Mouse (Mus musculus): ENCODE results near the gene Siah3. TPM values are rescaled to one million over a fixed set of nuclear protein-coding genes. Genes with fewer than 3 reads are reported as not detected.

Siah3 gene
- total RNA-seq, 2 experiments from 2014 or later: not detected

DNA sequence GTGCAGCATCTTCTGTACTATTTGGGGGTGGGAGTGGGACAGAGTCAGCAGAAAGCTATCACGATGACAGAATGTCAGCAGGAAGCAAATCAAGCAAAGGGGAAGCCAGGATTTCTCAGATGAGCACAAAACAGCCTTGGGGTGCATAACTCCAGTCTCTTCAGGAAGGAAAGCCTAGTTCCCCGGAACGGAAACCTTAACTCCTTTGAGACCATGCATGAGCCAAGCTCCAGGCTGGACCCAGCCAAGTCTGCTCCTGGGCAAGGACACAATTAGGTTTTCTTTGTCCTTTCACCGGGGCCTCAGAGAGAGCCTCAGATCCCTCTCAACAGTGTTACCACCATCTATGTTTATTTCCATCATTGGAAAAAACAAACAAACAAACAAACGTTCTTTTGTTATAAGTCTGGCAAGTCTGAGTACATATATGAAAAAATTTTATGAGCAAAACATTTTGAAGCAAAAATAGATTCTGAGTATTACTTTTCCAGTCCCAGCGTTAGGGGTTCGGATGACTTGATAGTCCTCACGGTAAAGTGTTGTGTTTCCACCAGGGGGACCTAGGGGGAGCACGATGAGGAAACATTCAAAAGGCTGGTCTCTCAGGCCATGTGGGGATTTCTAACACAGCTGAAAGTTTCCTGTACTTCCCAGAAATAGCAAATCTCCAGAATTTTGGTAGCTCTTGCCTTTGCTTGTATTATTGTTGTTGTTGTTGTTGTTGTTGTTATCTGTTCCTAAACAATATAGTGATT lies 106.0 kb downstream of the Siah3 start:
- intact Hi-C loops (cut with DNase I): no loop called here
- no peak overlapping the region for H3K27ac ChIP-seq
- no peak overlapping the region for H3K4me3 ChIP-seq
- DNase-seq: no peak
- peak; percentile 16; the same call in 1 of the 2 replicates for TF ChIP-seq CTCF (IDR thresholded peaks at IDR 0.05)

DNA sequence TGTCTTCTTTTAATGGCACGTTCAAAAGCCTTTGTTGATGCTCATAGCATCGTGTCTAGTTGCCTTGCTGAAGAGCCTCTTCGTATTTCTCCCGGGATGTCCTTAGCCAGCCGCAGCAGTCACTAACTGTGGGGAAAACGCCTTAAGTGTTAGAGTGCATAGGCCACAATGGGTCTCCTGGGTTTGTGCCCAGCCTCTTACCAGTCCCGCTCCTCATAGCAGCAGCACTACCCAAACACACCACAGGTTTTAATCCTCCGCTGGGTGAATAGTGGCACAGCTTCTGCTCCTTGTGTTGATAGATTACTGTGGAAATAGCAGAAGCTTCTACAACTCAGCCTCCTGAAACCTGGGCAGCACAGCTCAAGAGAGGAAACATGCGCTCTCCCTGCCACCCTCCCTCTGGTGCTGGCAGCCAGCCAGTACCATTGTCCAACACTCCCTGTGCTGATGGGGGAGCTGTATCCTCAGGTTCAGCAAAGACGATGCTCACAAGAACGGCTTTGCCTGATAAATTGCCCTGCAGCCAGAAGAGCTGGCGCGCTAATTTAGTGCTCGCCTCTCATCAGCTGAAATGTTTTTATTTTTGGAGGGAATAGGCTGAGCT lies 109.9 kb downstream of the Siah3 start:
- no peak for TF ChIP-seq CTCF (IDR thresholded peaks at IDR 0.05)
- H3K4me3 ChIP-seq: no peak overlapping the region
- intact Hi-C loops (cut with DNase I): no loop called here
- H3K27ac ChIP-seq: no peak overlapping the region
- DNase-seq: peak; percentile 24

DNA sequence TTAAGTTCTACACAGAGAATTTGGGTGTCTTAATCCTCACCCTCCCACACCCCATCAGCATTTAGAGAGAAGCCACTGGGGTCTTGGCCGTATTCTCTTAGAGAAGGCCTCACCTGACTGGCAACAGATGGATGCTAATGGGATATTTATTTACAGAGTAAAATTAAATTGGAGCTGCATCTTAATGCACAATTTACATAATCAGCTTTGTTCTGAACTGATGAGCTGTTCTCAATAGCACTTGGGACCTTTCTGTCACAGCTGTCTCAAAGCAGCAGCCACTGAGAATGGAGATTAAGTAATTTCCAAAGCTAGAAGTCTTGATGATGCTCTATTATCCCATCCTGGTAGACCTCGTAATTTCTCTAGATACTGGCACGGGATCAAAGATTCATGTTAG lies 110.5 kb downstream of the Siah3 start:
- Histone ChIP-seq H3K4me3 (no peak overlapping the region), H3K27ac (no peak overlapping the region)
- no peak for DNase-seq
- intact Hi-C loops (cut with DNase I): no loop called here
- no peak for TF ChIP-seq CTCF (IDR thresholded peaks at IDR 0.05)

DNA sequence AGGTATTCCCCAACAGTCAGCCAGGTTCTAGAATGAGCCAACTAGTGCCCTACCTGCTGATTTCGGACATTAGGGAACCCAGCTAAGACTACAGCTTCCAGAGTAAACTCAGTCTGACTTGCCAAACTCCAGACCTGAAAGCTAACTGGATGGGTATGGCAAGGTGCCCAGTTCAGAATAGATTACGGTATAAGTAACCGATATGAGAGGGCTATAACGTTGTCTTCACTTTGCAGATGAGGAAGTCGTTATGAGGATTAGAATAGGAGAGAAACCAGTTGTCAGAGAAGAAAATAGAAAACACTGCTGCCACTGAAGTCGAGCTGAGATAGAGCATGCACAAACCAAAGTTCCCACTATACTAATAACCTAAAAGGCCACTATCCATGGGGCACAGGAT lies 123.2 kb downstream of the Siah3 start:
- no peak for DNase-seq
- no peak overlapping the region for H3K4me3 ChIP-seq
- no peak for TF ChIP-seq CTCF (IDR thresholded peaks at IDR 0.05)
- intact Hi-C loops (cut with DNase I): no loop called here
- no peak overlapping the region for H3K27ac ChIP-seq

Other genes starting within 250 kb of the Siah3 start
- not detected for gene Cpb2, start 213.7 kb upstream of the Siah3 start, total RNA-seq (2021)
- gene Zc3h13, start 171.6 kb upstream of the Siah3 start, total RNA-seq (2021): 10 to 100 TPM; 14.7 to 15.3 TPM
- not detected for gene Spert, start 137.1 kb downstream of the Siah3 start, total RNA-seq (2021)
- not detected for gene Erich6b, start 186.3 kb downstream of the Siah3 start, total RNA-seq (2021)

Measured in gastrocnemius, adult 2 months (tissue).